Mouse (Mus musculus): Measurements from ENCODE around the gene Gtpbp2. TPM values are rescaled to one million over a fixed set of nuclear protein-coding genes. Genes with fewer than 3 reads are reported as not detected.

Gtpbp2 gene
- polyA plus RNA-seq, 1 experiment from 2014 or later: 25.7 TPM

Other genes starting within 250 kb of the Gtpbp2 start
- gene Vegfa, start 128.7 kb upstream of the Gtpbp2 start, polyA plus RNA-seq (2015; fragmentation: Nextera tagmentation; extraction: Ambion mirVana): 1.2 and 1.3 TPM in 2 replicates
- 92.4 and 99.6 TPM in 2 replicates for gene Mrps18a, start 50.0 kb upstream of the Gtpbp2 start, polyA plus RNA-seq (2015; fragmentation: Nextera tagmentation; extraction: Ambion mirVana)
- gene Rsph9, start 16.8 kb upstream of the Gtpbp2 start, polyA plus RNA-seq (2015; fragmentation: Nextera tagmentation; extraction: Ambion mirVana): 0.72 and 0.96 TPM in 2 replicates
- gene Mad2l1bp, start 7.5 kb upstream of the Gtpbp2 start, polyA plus RNA-seq (2015; fragmentation: Nextera tagmentation; extraction: Ambion mirVana): 44.4 and 46.9 TPM in 2 replicates
- 19.0 and 23.9 TPM in 2 replicates for gene Polh, start 41.6 kb downstream of the Gtpbp2 start, polyA plus RNA-seq (2015; fragmentation: Nextera tagmentation; extraction: Ambion mirVana)
- 19.0 and 23.5 TPM in 2 replicates for gene Xpo5, start 41.8 kb downstream of the Gtpbp2 start, polyA plus RNA-seq (2015; fragmentation: Nextera tagmentation; extraction: Ambion mirVana)
- gene Polr1c, start 87.0 kb downstream of the Gtpbp2 start, polyA plus RNA-seq (2015; fragmentation: Nextera tagmentation; extraction: Ambion mirVana): 49.0 and 49.9 TPM in 2 replicates
- 39.8 and 41.8 TPM in 2 replicates for gene Yipf3, start 87.0 kb downstream of the Gtpbp2 start, polyA plus RNA-seq (2015; fragmentation: Nextera tagmentation; extraction: Ambion mirVana)
- 0.06 and 0.10 TPM in 2 replicates for gene Lrrc73, start 92.5 kb downstream of the Gtpbp2 start, polyA plus RNA-seq (2015; fragmentation: Nextera tagmentation; extraction: Ambion mirVana)
- gene Tjap1, start 122.0 kb downstream of the Gtpbp2 start, polyA plus RNA-seq (2015; fragmentation: Nextera tagmentation; extraction: Ambion mirVana): 11.2 and 12.1 TPM in 2 replicates
- gene Dlk2, start 136.4 kb downstream of the Gtpbp2 start, polyA plus RNA-seq (2015; fragmentation: Nextera tagmentation; extraction: Ambion mirVana): 0.09 TPM in 1 of 2 replicates, not detected in the other
- gene Abcc10, start 167.3 kb downstream of the Gtpbp2 start, polyA plus RNA-seq (2015; fragmentation: Nextera tagmentation; extraction: Ambion mirVana): 1.6 and 1.7 TPM in 2 replicates
- 1.2 and 1.4 TPM in 2 replicates for gene Zfp318, start 222.7 kb downstream of the Gtpbp2 start, polyA plus RNA-seq (2015; fragmentation: Nextera tagmentation; extraction: Ambion mirVana)

All from liver, embryonic 13.5 days (tissue).